Mouse (Mus musculus) spleen, embryonic (tissue): ENCODE measurements around the gene Oma1.

Experiments used
- CTCF ChIA-PET: fragments of 350-600 bp; sonication (Branson Sonifier 250); formaldehyde crosslinking; loops from one replicate; lab custom pipeline; 2022; lab: Charles Lee

Oma1 gene

GRCm38 (mm10) chr4:103357457-103357856 lies 43.8 kb downstream of the Oma1 start:
- CTCF ChIA-PET: no interaction called here

GRCm38 (mm10) chr4:103358941-103359448 lies 45.4 kb downstream of the Oma1 start:
- CTCF ChIA-PET: no interaction called here

GRCm38 (mm10) chr4:103382171-103382570 lies 68.6 kb downstream of the Oma1 start:
- CTCF ChIA-PET: no interaction called here

GRCm38 (mm10) chr4:103385031-103385430 lies 71.4 kb downstream of the Oma1 start:
- CTCF ChIA-PET: no interaction called here

- CTCF ChIA-PET: no interaction called here
Measured at GRCm38 (mm10) chr4:103385835-103386787, 72.5 kb downstream of the Oma1 start.

GRCm38 (mm10) chr4:103387292-103387691 lies 73.7 kb downstream of the Oma1 start:
- CTCF ChIA-PET: no interaction called here

- CTCF ChIA-PET: no interaction called here
Measured at GRCm38 (mm10) chr4:103388530-103389178, 75.0 kb downstream of the Oma1 start.

GRCm38 (mm10) chr4:103389583-103389982 lies 76.0 kb downstream of the Oma1 start:
- CTCF ChIA-PET: no interaction called here

GRCm38 (mm10) chr4:103390499-103390898 lies 76.9 kb downstream of the Oma1 start:
- CTCF ChIA-PET: no interaction called here

GRCm38 (mm10) chr4:103395066-103395465 lies 81.5 kb downstream of the Oma1 start:
- CTCF ChIA-PET: no interaction called here

- CTCF ChIA-PET: no interaction called here
Measured at GRCm38 (mm10) chr4:103395905-103396304, 82.3 kb downstream of the Oma1 start.

- CTCF ChIA-PET: no interaction called here
Measured at GRCm38 (mm10) chr4:103396876-103397275, 83.3 kb downstream of the Oma1 start.

GRCm38 (mm10) chr4:103402581-103402980 lies 89.0 kb downstream of the Oma1 start:
- CTCF ChIA-PET: no interaction called here

GRCm38 (mm10) chr4:103405321-103405720 lies 91.7 kb downstream of the Oma1 start:
- CTCF ChIA-PET: no interaction called here

GRCm38 (mm10) chr4:103410217-103410799 lies 96.7 kb downstream of the Oma1 start:
- CTCF ChIA-PET: no interaction called here
